Mouse (Mus musculus) kidney, embryonic 14.5 days (tissue): ENCODE data around the gene Cdc37. TPM values are rescaled to one million over a fixed set of nuclear protein-coding genes. Genes with fewer than 3 reads are reported as not detected.
A peak's percentile ranks its signal among the peaks of the same experiment; 100 is the strongest.

Experiments
- ATAC-seq: fragments of 200-750 bp; cut with Nextera tagmentation; 2 replicates; pipeline ENCODE4 v1.8.0; 2017; ENCODE audit warnings: moderate number of reproducible peaks, mild to moderate bottlenecking, moderate TSS enrichment, moderate library complexity; ENCODE audit not compliant: low FRiP score, low TSS enrichment
- H3K27ac ChIP-seq: fragments of 300-500 bp; sonication (generic); 2 replicates; pipeline ENCODE4 v1.5.1; 2014; ENCODE audit warnings: low read depth, mild to moderate bottlenecking, low read length, moderate library complexity, mixed read lengths
- H3K27me3 ChIP-seq: fragments of 300-500 bp; sonication (generic); 2 replicates; pipeline ENCODE4 v1.6.1; 2014; ENCODE audit warnings: mild to moderate bottlenecking, low read length; ENCODE audit not compliant: control insufficient read depth, insufficient read depth
- H3K36me3 ChIP-seq: fragments of 300-500 bp; sonication (generic); 2 replicates; pipeline ENCODE4 v1.6.1; 2014; ENCODE audit warnings: low read length, mixed read lengths; ENCODE audit not compliant: control insufficient read depth, insufficient read depth
- H3K4me1 ChIP-seq: fragments of 300-500 bp; sonication (generic); 2 replicates; pipeline ENCODE4 v1.6.1; 2014; ENCODE audit warnings: low read length, mixed read lengths; ENCODE audit not compliant: control insufficient read depth, insufficient read depth
- H3K4me2 ChIP-seq: fragments of 300-500 bp; sonication (generic); replicated peaks from 2 replicates; pipeline ENCODE4 v1.6.1; 2014; ENCODE audit warnings: low read depth, mild to moderate bottlenecking, low read length
- H3K4me3 ChIP-seq: fragments of 300-500 bp; sonication (generic); 2 replicates; pipeline ENCODE4 v1.5.1; 2014; ENCODE audit warnings: mild to moderate bottlenecking, low read length
- H3K9ac ChIP-seq: fragments of 300-500 bp; sonication (generic); 2 replicates; pipeline ENCODE4 v1.6.1; 2014; ENCODE audit warnings: low read depth, mild to moderate bottlenecking, low read length, moderate library complexity
- H3K9me3 ChIP-seq: fragments of 300-500 bp; sonication (generic); 2 replicates; pipeline ENCODE4 v1.6.1; 2016; ENCODE audit warnings: low read length; ENCODE audit not compliant: control insufficient read depth
- WGBS: fragments of 180-500 bp; shearing (Covaris S2); extraction: QIAGEN DNeasy Blood & Tissue Kit; methylation state at CpG from one replicate; pipeline ENCODE4 v1.1.7; 2014; 5-methylcytosine and 5-hydroxymethylcytosine counted together
- polyA plus RNA-seq: library from polyadenylated mRNA; unstranded; fragments of >200 nt; fragmentation: Nextera tagmentation; extraction: Ambion mirVana; gene quantifications from 2 replicates; pipeline ENCODE4 v1.2.1, GENCODE M21; 2014

The Cdc37 gene
- polyA plus RNA-seq, 1 experiment from 2014 or later = 377 TPM

DNA sequence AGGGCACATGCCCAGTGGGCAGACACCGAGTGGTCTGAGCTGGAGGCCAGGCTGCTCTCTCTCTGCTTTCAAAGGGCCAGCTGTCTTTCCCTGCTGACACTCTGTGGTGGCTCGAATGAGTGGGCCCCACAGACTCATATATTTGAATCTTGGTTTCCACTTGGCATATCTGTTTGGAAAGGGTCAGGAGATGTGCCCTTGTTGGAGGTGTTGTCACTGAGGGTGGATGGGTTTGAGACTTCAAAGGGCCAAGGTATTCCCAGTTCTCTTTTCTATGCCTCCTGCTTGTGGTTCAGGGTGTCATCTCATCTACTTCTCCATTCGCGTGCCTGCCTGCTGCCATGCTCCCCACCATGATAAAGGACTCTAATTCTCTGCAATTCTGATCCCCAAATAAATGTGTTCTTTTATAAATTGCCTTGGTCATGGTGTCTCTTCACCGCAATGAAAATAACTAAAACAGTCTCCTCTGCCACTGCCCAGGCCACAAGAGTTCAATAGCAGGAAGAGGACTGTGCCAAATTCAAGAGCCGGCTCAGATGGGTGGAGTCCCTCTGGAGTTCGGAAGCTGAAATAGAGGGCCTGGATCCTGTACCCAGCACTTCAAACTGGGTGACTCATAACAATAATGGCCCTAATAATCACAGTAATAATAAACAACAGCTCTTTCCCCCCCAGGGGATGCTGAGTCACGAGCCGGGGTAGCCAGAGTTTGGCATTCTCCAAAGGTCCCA lies 15.0 kb downstream of the Cdc37 start:
- peaks cover 24% of the 10 kb centered on the region for H3K36me3 ChIP-seq
- H3K27ac ChIP-seq = no peak overlapping the region
- 0 out of 2 replicates have a peak, but pooled peaks cover 5% of the 10 kb centered on the region for H3K4me1 ChIP-seq
- H3K4me3 ChIP-seq = no peak overlapping the region
- no peak for ATAC-seq
- H3K27me3 ChIP-seq = no peaks in the 10 kb centered on the region
- H3K9ac ChIP-seq = no peak overlapping the region
- no peaks in the 10 kb centered on the region for H3K9me3 ChIP-seq
- no peak overlapping the region for H3K4me2 ChIP-seq
- 74% methylated on average over 9 of the region's 9 CpGs for WGBS

- no peaks in the 10 kb centered on the region for H3K27me3 ChIP-seq
- H3K9ac ChIP-seq = no peak overlapping the region
- H3K9me3 ChIP-seq = no peaks in the 10 kb centered on the region
- H3K4me2 ChIP-seq = no peak overlapping the region
- 78% methylated on average over 9 of the region's 9 CpGs for WGBS
- H3K27ac ChIP-seq = no peak overlapping the region
- peaks cover 9% of the 10 kb centered on the region for H3K36me3 ChIP-seq
- no peak overlapping the region for H3K4me3 ChIP-seq
- 0 out of 2 replicates have a peak, but pooled peaks cover 5% of the 10 kb centered on the region for H3K4me1 ChIP-seq
- ATAC-seq = no peak
Measured at GRCm38 (mm10) chr9:21133064-21133707, 16.6 kb downstream of the Cdc37 start.

DNA sequence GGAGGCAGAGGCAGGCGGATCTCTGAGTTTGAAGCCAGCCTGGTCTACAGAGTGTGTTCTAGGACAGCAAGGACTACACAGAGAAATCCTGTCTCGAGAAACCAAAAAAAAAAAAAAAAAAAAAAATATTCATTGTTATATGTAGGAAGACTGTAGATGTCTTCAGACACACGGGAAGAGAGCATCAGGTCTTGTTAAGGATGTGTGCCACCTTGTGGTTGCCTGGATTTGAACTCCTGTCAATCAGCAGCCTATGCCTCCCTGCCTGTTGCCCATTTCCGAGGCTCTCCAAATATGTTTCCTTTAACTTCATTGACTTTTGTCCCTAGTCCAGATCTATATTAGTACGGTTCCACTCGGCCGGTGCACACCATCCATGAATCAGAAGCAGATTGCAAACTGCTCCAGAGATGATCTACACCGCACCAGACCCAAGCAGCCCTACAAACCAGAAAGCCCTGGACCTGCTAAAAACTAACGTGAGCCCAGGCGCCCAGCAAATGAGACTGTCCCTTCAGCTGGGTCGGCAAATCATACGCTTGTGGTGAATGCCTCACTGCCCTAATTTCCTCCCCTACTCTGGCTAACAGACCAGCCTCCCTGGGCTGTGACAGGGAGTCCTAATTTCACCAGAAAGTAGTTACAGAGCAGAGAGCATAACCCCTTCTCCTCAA lies 17.5 kb downstream of the Cdc37 start:
- Histone ChIP-seq H3K27me3 (no peaks in the 10 kb centered on the region), H3K9me3 (no peaks in the 10 kb centered on the region), H3K4me2 (no peak overlapping the region), H3K4me1 (0 out of 2 replicates have a peak, but pooled peaks cover 5% of the 10 kb centered on the region), H3K4me3 (no peak overlapping the region), H3K36me3 (no peaks in the 10 kb centered on the region; the same call in 1 of the 2 replicates), H3K27ac (no peak overlapping the region), H3K9ac (no peak overlapping the region)
- WGBS = 78% methylated on average over 12 of the region's 12 CpGs
- ATAC-seq = no peak

DNA sequence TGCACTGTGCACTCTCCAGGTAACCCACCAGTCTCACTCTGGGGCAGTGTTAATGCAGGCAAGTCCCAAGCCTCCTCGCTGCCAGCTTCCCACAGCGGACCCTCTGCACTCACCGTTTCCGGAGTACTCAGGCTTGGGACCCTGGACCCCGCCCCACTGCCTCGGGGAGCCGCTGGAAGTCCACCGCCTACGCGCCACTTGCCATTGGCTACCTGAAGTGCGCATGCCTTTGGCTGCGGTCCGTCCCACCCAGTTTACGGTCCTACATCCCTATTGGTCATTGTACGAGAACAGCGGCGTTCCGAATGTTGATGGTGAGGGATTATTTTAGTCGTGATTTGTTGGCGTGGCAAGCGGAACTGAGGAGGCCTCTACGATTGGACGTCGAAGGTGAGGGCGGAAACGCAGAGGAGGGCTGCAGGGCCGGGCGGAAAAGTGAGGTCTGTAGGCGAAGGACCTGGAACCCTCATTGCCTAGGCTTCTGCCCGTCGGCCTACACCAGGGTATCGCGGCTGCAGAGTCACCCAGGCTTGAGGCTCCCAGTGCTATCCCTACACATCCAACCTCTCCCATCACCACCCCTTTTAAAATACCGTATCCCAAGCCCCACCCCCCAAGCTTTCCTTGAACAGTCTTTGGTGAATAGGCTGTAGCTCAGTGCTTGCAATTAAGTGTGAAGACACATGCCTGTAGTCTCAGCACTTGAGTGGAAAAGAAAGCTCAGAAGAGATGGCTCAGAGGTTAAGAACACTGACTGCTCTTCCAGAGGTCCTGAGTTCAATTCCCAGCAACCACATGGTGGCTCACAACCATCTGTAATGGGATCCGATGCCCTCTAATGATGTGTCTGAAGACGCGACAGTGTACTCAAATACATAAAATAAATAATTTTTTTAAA lies 18.5 kb downstream of the Cdc37 start, which contains the start of gene Tyk2:
Tyk2 (minus strand) TSS at position 185 of the 898 bp plus-strand sequence.
- ATAC-seq = peak; percentile 99

DNA sequence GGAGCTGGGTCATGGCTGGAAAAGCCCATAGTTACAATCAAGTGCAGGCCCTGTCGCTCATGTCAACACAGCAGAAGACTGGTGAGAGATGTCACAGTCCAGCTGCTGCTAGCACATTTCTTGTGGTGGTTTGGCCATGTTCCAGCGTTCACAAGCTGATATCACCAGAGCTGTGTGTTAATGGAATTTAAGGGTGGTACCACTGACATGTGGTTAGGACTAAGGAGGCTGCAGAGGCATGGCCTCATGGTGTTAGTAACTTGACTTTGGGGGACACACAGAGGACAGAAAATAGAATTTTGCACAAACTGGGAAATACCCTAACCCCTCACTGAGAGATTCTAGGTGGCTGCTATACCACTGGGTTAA lies 23.5 kb downstream of the Cdc37 start:
- Histone ChIP-seq H3K4me1 (0 out of 2 replicates have a peak, but pooled peaks cover 5% of the 10 kb centered on the region), H3K27me3 (no peaks in the 10 kb centered on the region), H3K9ac (no peak overlapping the region), H3K4me2 (no peak overlapping the region), H3K36me3 (peaks cover 16% of the 10 kb centered on the region), H3K27ac (no peak overlapping the region), H3K4me3 (no peak overlapping the region), H3K9me3 (no peaks in the 10 kb centered on the region)
- 79% methylated on average over 2 of the region's 2 CpGs for WGBS
- no peak for ATAC-seq

More for the DNA sequence above, 18.5 kb downstream of the Cdc37 start, which contains the start of gene Tyk2:
- H3K4me3 ChIP-seq = peak within 1 kb of the TSS; percentile 67
- 7% methylated on average over 37 of the region's 37 CpGs for WGBS
- H3K27me3 ChIP-seq = no peaks in the 10 kb centered on the region
- H3K36me3 ChIP-seq = peaks cover 4% of the 10 kb centered on the region; the same call in 1 of the 2 replicates
- peak within 1 kb of the TSS; percentile 68 for H3K4me2 ChIP-seq
- H3K9ac ChIP-seq = peak within 1 kb of the TSS; percentile 71
- 0 out of 2 replicates have a peak, but pooled peaks cover 5% of the 10 kb centered on the region for H3K4me1 ChIP-seq
- no peaks in the 10 kb centered on the region for H3K9me3 ChIP-seq
- peak within 1 kb of the TSS; percentile 71; the same call in 1 of the 2 replicates for H3K27ac ChIP-seq

DNA sequence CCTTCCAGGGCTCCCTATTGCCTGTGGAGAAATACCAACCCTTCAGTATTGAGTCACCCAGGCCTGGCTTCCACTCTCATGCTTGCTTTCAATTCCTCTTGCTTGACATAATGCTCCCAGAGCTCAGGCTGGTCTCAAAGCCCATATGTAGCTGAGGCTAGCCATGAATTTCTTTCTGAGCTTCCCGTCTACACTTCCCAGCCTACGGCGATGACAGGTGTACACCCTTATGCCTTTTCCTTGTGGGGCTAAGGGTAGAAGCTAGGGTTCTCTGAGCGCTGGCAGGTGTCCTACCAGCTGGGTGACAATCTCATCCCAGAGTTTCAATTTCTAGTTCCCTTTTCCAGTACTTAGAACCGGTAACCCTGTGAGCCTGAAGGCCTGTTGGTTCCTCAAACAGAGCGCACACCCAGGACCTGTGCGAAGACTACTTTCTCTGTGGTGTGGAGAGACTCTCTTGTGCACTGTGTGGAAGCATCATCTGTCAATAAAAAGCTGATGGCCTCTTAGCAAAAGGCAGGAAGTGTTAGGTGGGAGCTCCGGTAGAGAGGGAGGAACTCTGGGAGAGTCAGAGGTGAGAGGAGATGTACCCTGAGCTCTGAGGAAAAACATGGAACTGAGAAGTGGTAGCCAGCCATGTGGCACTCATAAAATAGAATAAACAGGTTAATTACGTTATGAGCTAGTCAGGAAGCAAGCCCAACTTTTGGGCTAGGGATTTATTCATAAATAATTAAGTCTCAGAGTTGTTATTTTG lies 24.1 kb downstream of the Cdc37 start:
- Histone ChIP-seq H3K9ac (no peak overlapping the region), H3K4me2 (no peak overlapping the region), H3K4me1 (0 out of 2 replicates have a peak, but pooled peaks cover 5% of the 10 kb centered on the region), H3K9me3 (no peaks in the 10 kb centered on the region), H3K27me3 (no peaks in the 10 kb centered on the region), H3K4me3 (no peak overlapping the region), H3K36me3 (peaks cover 16% of the 10 kb centered on the region), H3K27ac (no peak overlapping the region)
- ATAC-seq = no peak
- WGBS = 87% methylated on average over 9 of the region's 9 CpGs

DNA sequence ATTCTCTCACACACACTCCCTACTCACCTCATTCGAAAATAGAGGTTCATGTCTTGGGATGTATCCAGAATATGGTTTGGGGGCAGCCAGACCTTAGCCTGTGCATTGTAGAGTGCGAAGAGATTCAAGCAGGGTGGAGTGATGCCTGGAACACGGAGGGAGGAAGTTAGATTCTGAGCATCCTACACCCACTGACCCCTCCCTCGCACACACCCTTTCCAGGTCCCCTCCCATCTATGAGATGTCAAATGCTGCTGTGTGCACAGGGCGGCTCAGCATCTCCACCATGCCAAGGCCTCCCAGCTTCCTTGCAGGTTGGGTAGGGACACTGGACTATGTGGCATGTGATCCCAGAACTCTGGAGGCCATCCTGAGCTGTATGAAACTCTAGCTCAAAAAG lies 24.9 kb downstream of the Cdc37 start:
- H3K27me3 ChIP-seq = no peaks in the 10 kb centered on the region
- no peak overlapping the region for H3K4me2 ChIP-seq
- H3K4me1 ChIP-seq = no peaks in the 10 kb centered on the region
- no peak overlapping the region for H3K4me3 ChIP-seq
- ATAC-seq = no peak
- no peak overlapping the region for H3K27ac ChIP-seq
- 80% methylated on average over 5 of the region's 5 CpGs for WGBS
- no peak overlapping the region for H3K9ac ChIP-seq
- peaks cover 20% of the 10 kb centered on the region for H3K36me3 ChIP-seq
- H3K9me3 ChIP-seq = no peaks in the 10 kb centered on the region

DNA sequence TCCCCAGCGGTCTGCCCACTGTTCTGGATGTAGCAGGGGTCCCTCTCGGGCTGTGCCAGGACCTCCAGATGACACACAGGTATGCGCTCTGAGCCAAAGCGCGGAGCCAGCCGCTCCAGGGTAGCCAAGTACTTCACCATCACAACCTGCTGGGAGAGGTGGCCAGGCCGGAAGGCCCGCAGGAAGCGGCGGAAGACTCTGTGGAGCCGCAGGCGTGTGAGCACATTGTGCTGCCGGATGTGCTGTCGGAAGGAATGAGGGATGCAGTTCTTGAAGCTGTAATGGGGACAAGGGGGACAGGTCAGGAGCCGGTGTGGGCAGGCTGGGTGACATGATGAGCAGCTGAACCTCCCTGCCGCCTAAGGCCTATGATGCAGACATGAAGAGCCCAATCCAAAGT lies 28.3 kb downstream of the Cdc37 start:
- no peak for ATAC-seq
- no peak overlapping the region for H3K4me3 ChIP-seq
- H3K27ac ChIP-seq = no peak overlapping the region
- H3K9ac ChIP-seq = no peak overlapping the region
- no peak overlapping the region for H3K4me2 ChIP-seq
- H3K27me3 ChIP-seq = no peaks in the 10 kb centered on the region
- peaks cover 18% of the 10 kb centered on the region for H3K36me3 ChIP-seq
- H3K9me3 ChIP-seq = no peaks in the 10 kb centered on the region
- WGBS = 90% methylated on average over 16 of the region's 16 CpGs
- no peaks in the 10 kb centered on the region for H3K4me1 ChIP-seq
